8 mouse cellular contexts compared by ENCODE assay signal in the genomic region with DNA sequence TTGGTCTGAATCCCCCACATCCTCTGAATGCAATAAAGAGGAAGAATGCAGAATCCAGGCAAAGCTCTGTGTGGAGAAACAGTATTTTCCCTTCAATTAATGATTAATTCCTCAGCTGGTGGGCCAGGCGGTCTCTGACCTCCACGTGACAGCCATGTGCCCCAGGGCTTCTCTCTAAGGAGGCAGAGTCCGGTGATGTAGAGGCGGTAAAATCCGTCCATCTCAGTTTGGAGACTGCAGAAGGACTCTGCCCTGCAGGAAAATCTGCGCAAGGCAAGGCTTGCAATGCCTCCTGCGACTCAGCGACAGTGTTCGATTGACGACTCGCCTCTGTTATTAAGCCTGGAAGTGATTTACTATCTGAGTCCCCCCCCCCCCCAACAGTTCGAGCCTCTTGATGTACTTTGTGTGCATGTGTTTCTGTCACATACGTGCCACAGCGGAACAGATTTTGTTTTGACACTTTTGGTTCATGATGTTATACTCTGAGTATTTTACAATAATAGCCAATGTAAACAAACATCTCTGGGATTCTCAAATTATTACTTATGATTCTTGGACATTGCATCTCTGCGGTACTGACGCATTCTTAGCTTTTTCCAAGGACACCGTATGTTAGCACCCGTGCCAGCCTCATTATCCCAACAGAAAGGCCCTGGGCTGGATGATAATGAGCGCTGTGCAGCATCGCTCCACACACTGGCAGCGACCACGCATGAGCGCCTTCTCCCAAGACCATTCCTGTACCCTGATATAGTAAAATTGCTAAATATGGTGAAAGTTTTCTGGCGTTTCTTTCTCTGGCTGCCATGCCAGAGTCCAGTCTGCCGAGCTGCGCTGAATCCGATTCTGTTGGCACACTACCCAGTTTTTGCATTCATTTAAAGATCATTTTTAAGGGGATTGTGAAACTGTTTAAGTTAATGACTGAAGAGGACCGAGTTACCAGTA. TPM values are rescaled to one million over a fixed set of nuclear protein-coding genes. Genes with fewer than 3 reads are reported as not detected.
DNase-seq lines count a peak whose midpoint lies in the region; ATAC-seq and TF ChIP-seq lines count a peak whose summit lies in the region.

No protein-coding gene starts in this region.

- no peaks in the 10 kb centered on the region for H3K36me3 ChIP-seq in thymus, adult 2 months (ENCODE audit: control insufficient read depth, insufficient read depth, low read length)
- H3K36me3 ChIP-seq in kidney, adult 2 months (ENCODE audit: control insufficient read depth, insufficient read depth, low read length), result no peaks in the 10 kb centered on the region
- no peaks in the 10 kb centered on the region for H3K36me3 ChIP-seq in liver, embryonic 13.5 days

- H3K27ac ChIP-seq in thymus, adult 2 months (ENCODE audit: control insufficient read depth, insufficient read depth, low read length), result no peak overlapping the region
- H3K27ac ChIP-seq in kidney, adult 2 months (ENCODE audit: insufficient read depth, low read depth, low read length), result peak overlapping the region; percentile 93
- peak overlapping the region; percentile 84 for H3K27ac ChIP-seq in liver, embryonic 13.5 days

- ATAC-seq in liver, embryonic 13.5 days (ENCODE audit: low read depth), result no peak

- peaks cover 13% of the 10 kb centered on the region for H3K27me3 ChIP-seq in thymus, adult 2 months (ENCODE audit: control insufficient read depth, insufficient read depth, low read length)
- H3K27me3 ChIP-seq in kidney, adult 2 months (replicated peaks; ENCODE audit: control insufficient read depth, insufficient read depth, low read length), result no peaks in the 10 kb centered on the region
- H3K27me3 ChIP-seq in liver, embryonic 13.5 days, result peaks cover 98% of the 10 kb centered on the region

- H3K4me3 ChIP-seq in thymus, adult 2 months (ENCODE audit: control insufficient read depth, insufficient read depth, low read length), result no peak overlapping the region
- peak overlapping the region; percentile 45; the same call in 1 of the 2 replicates for H3K4me3 ChIP-seq in kidney, adult 2 months (ENCODE audit: insufficient read depth, low read depth, low read length)
- H3K4me3 ChIP-seq in liver, embryonic 13.5 days (replicated peaks), result peak overlapping the region; percentile 21; the same call in 1 of the 2 replicates

- no peak for TF ChIP-seq POLR2A in thymus, adult 2 months (IDR thresholded peaks at IDR 0.05; ENCODE audit: control insufficient read depth, extremely low read depth, insufficient read depth, low read length, poor library complexity)
- peak; percentile 52 for TF ChIP-seq POLR2A in kidney, adult 2 months (IDR thresholded peaks at IDR 0.05; ENCODE audit: low read depth, low read length)

- H3K9me3 ChIP-seq in liver, embryonic 13.5 days (replicated peaks), result no peaks in the 10 kb centered on the region

- H3K9ac ChIP-seq in liver, embryonic 13.5 days, result 0 out of 2 replicates have a peak overlapping the region, but pooled peaks have one; percentile 33

- peaks cover 49% of the 10 kb centered on the region for H3K4me1 ChIP-seq in thymus, adult 2 months (replicated peaks; ENCODE audit: control insufficient read depth, insufficient read depth, low read length)
- peaks cover 2% of the 10 kb centered on the region; the same call in 1 of the 2 replicates for H3K4me1 ChIP-seq in kidney, adult 2 months (ENCODE audit: control insufficient read depth, insufficient read depth, low read length)
- peaks cover 35% of the 10 kb centered on the region for H3K4me1 ChIP-seq in liver, embryonic 13.5 days (replicated peaks)

- peak; percentile 13 for DNase-seq in thymus, postnatal 0 days (ENCODE audit: low spot score)
- DNase-seq in thymus, adult 2 months, result no peak
- peak; percentile 57 to 64 for DNase-seq in cerebellum, postnatal 10 days
- peak; percentile 33 to 38 for DNase-seq in heart, adult 9 months (ENCODE audit: low spot score in 2 of 2)
- DNase-seq in kidney, adult 2 months, result peak; percentile 95
- no peak for DNase-seq in liver, embryonic 13.5 days
- DNase-seq in retina, embryonic 14.5 days (ENCODE audit: low spot score), result peak; percentile 72
- DNase-seq in spleen, postnatal 4 days (ENCODE audit: low spot score in 2 of 2), result no peak

- peak overlapping the region; percentile 78 for H3K4me2 ChIP-seq in liver, embryonic 13.5 days

- TF ChIP-seq CTCF in thymus, adult 2 months (IDR thresholded peaks at IDR 0.05; ENCODE audit: borderline replicate concordance, control insufficient read depth, extremely low read depth, insufficient read depth, low read length, poor library complexity), result no peak
- no peak for TF ChIP-seq CTCF in kidney, adult 2 months (conservative IDR thresholded peaks at IDR 0.05; ENCODE audit: insufficient read depth, insufficient read length, low read depth, low read length)

- 13% methylated on average over 28 of the region's 28 CpGs for WGBS in thymus, adult 2 months
- 19% methylated on average over 28 of the region's 28 CpGs for WGBS in kidney, adult 2 months
- 7% methylated on average over 28 of the region's 28 CpGs for WGBS in liver, embryonic 13.5 days (ENCODE audit: insufficient replicate concordance)

RNA-seq across cellular contexts. Expression of gene Id2, which starts 0.5 kb away (rescaled TPM):
- polyA plus RNA-seq in thymus, postnatal 0 days (2015; fragmentation: Nextera tagmentation; extraction: Ambion mirVana), result 152 and 159 TPM in 2 replicates
- 114 and 118 TPM in 2 replicates for polyA plus RNA-seq in thymus, adult 2 months (2012; rRNA removed)
- 476 and 599 TPM in 2 replicates for polyA plus RNA-seq in kidney, adult 2 months (2012; rRNA removed)
- polyA plus RNA-seq in liver, embryonic 13.5 days (2015; fragmentation: Nextera tagmentation; extraction: Ambion mirVana), result 98.7 and 122 TPM in 2 replicates

Comparison
In these comparisons a context has a peak if more than half of its experiments do, and no peak if none do; other contexts are left out.
1. DNase-seq: peak in thymus, postnatal 0 days (single experiment), cerebellum, postnatal 10 days (2 of 2), heart, adult 9 months (2 of 2), kidney, adult 2 months (single experiment) and retina, embryonic 14.5 days (single experiment); none in thymus, adult 2 months (single experiment), liver, embryonic 13.5 days (single experiment) and spleen, postnatal 4 days (0 of 2).